Mouse (Mus musculus) E14TG2a.4 (cell line): ENCODE data around the gene Gm9639.

Experiments used
- CTCF ChIP-seq: conservative IDR thresholded peaks from 2 replicates; pipeline ENCODE4 v1.5.1; 2014; ENCODE audit warnings: low read length
- NANOG ChIP-seq: IDR thresholded peaks from 2 replicates; pipeline ENCODE4 v1.6.1; 2014; ENCODE audit warnings: borderline replicate concordance, low read length, mixed read lengths
- POU5F1 ChIP-seq: IDR thresholded peaks from 2 replicates; pipeline ENCODE4 v1.6.1; 2014; ENCODE audit warnings: low read length, borderline replicate concordance

GRCm38 (mm10) chr10:77797677-77798076 is 2.8 kb upstream of the Gm9639 start:
- TF ChIP-seq CTCF (no peak), POU5F1 (no peak), NANOG (no peak)
